Comparison of ENCODE assay signal across 19 mouse cellular contexts in genomic region chr10:62220732-62221514, GRCm38 (mm10). TPM values are rescaled to one million over a fixed set of nuclear protein-coding genes. Genes with fewer than 3 reads are reported as not detected.
A peak's percentile ranks its signal among the peaks of the same experiment; 100 is the strongest.
DNase-seq lines count a peak whose midpoint lies in the region; ATAC-seq and TF ChIP-seq lines count a peak whose summit lies in the region.
"Had no signal": no experiment of that assay in that cellular context is flagged by ENCODE, and none has a peak within 500 bp of the region (broad histone marks: within the 10 kb centered on the region; RNA-seq: fewer than 3 reads in every experiment).

No protein-coding gene starts in this region.

- H3K79me2 ChIP-seq in liver, adult 2 months (ENCODE audit: control insufficient read depth, insufficient read depth, low read length): no peaks in the 10 kb centered on the region

- no peak overlapping the region for H3K27ac ChIP-seq in liver, adult 2 months (replicated peaks; ENCODE audit: insufficient read depth, low read depth, low read length)
- H3K27ac ChIP-seq in liver, embryonic 11.5 days (ENCODE audit: low read depth, low read length): no peak overlapping the region
- H3K27ac ChIP-seq in intestine, postnatal 0 days (ENCODE audit: low read depth, low read length): peak overlapping the region; percentile 97
- H3K27ac ChIP-seq in stomach, embryonic 15.5 days: peak overlapping the region; percentile 87
- H3K27ac ChIP-seq: heart, adult 2 months; hindbrain, embryonic 14.5 days had no signal

- no peaks in the 10 kb centered on the region for H3K27me3 ChIP-seq in liver, adult 2 months (ENCODE audit: control insufficient read depth, insufficient read depth, low read length)
- H3K27me3 ChIP-seq in liver, embryonic 11.5 days (replicated peaks; ENCODE audit: control insufficient read depth, insufficient read depth, low read length): no peaks in the 10 kb centered on the region
- H3K27me3 ChIP-seq in intestine, postnatal 0 days (replicated peaks; ENCODE audit: control insufficient read depth, insufficient read depth, low read length): no peaks in the 10 kb centered on the region
- H3K27me3 ChIP-seq in stomach, embryonic 15.5 days (replicated peaks): no peaks in the 10 kb centered on the region
- H3K27me3 ChIP-seq: Patski had no signal

- WGBS in liver, adult 2 months: 59% methylated on average over 8 of the region's 8 CpGs
- 75% methylated on average over 8 of the region's 8 CpGs for WGBS in liver, embryonic 11.5 days
- 34% methylated on average over 8 of the region's 8 CpGs for WGBS in intestine, postnatal 0 days
- WGBS in stomach, embryonic 15.5 days: 65% methylated on average over 8 of the region's 8 CpGs

- no peaks in the 10 kb centered on the region; the same call in 1 of the 2 replicates for H3K4me1 ChIP-seq in liver, adult 2 months (ENCODE audit: control insufficient read depth, insufficient read depth, low read length)
- H3K4me1 ChIP-seq in liver, embryonic 11.5 days (replicated peaks; ENCODE audit: control insufficient read depth, insufficient read depth, low read length): peaks cover 40% of the 10 kb centered on the region
- H3K4me1 ChIP-seq in intestine, postnatal 0 days (replicated peaks; ENCODE audit: control insufficient read depth, insufficient read depth, low read length): peaks cover 26% of the 10 kb centered on the region
- peaks cover 29% of the 10 kb centered on the region for H3K4me1 ChIP-seq in stomach, embryonic 15.5 days

- TF ChIP-seq POLR2A in liver, adult 2 months (IDR thresholded peaks at IDR 0.05; ENCODE audit: extremely low read depth, insufficient read depth, low read length): no peak

- no peaks in the 10 kb centered on the region for H3K36me3 ChIP-seq in liver, adult 2 months (ENCODE audit: control insufficient read depth, insufficient read depth, low read length)
- H3K36me3 ChIP-seq in liver, embryonic 11.5 days (ENCODE audit: control insufficient read depth, insufficient read depth, low read length): no peaks in the 10 kb centered on the region
- H3K36me3 ChIP-seq in intestine, postnatal 0 days (ENCODE audit: control insufficient read depth, insufficient read depth): no peaks in the 10 kb centered on the region; the same call in 1 of the 2 replicates
- no peaks in the 10 kb centered on the region for H3K36me3 ChIP-seq in stomach, embryonic 15.5 days

- no peak overlapping the region for H3K4me3 ChIP-seq in liver, adult 2 months (ENCODE audit: insufficient read depth, low read depth, low read length)
- no peak overlapping the region for H3K4me3 ChIP-seq in liver, embryonic 11.5 days (ENCODE audit: low read depth, low read length)
- H3K4me3 ChIP-seq in intestine, postnatal 0 days (ENCODE audit: low read depth, low read length): no peak overlapping the region
- no peak overlapping the region for H3K4me3 ChIP-seq in stomach, embryonic 15.5 days (replicated peaks)
- H3K4me3 ChIP-seq: heart, adult 2 months had no signal

- no peak overlapping the region for H3K4me2 ChIP-seq in liver, embryonic 11.5 days
- peak overlapping the region; percentile 45 for H3K4me2 ChIP-seq in intestine, postnatal 0 days (replicated peaks; ENCODE audit: low read depth)
- 0 out of 2 replicates have a peak overlapping the region, but pooled peaks have one; percentile 8 for H3K4me2 ChIP-seq in stomach, embryonic 15.5 days
- H3K4me2 ChIP-seq: hindbrain, embryonic 14.5 days had no signal

- no peaks in the 10 kb centered on the region for H3K9me3 ChIP-seq in liver, embryonic 11.5 days (ENCODE audit: control insufficient read depth, low read length)
- H3K9me3 ChIP-seq in intestine, postnatal 0 days (ENCODE audit: control insufficient read depth): no peaks in the 10 kb centered on the region
- H3K9me3 ChIP-seq in stomach, embryonic 15.5 days: no peaks in the 10 kb centered on the region

- TF ChIP-seq CTCF in liver, adult 2 months (IDR thresholded peaks at IDR 0.05; ENCODE audit: low read depth, low read length): no peak
- TF ChIP-seq CTCF in intestine, postnatal 0 days (IDR thresholded peaks at IDR 0.05; ENCODE audit: low read depth): no peak

- ATAC-seq in liver, embryonic 11.5 days (replicated peaks; ENCODE audit: low FRiP score): no peak
- ATAC-seq in intestine, postnatal 0 days: peak; percentile 87
- peak; percentile 73 for ATAC-seq in stomach, embryonic 15.5 days (ENCODE audit: insufficient read depth, low FRiP score, low read depth)
- ATAC-seq: forebrain, embryonic 16.5 days; midbrain, embryonic 16.5 days; Patski had no signal

- DNase-seq in liver, adult 2 months (ENCODE audit: extremely low read depth, low read depth, low spot score): no peak
- DNase-seq in liver, embryonic 11.5 days (ENCODE audit: low spot score): no peak
- peak; percentile 77 to 79 for DNase-seq in kidney, postnatal 36 days
- no peak for DNase-seq in retina, postnatal 1 day
- no peak for DNase-seq in urinary bladder, postnatal 14 days (ENCODE audit: low spot score)
- no peak for DNase-seq in right cerebral cortex, adult 2 months (ENCODE audit: low spot score in 2 of 2)
- DNase-seq: heart, adult 2 months; thymus, postnatal 14 days had no signal

- H3K9ac ChIP-seq in liver, adult 2 months (ENCODE audit: low read depth, low read length): peak overlapping the region; percentile 19; the same call in 1 of the 2 replicates
- H3K9ac ChIP-seq in liver, embryonic 11.5 days (ENCODE audit: low read depth, low read length): no peak overlapping the region
- peak overlapping the region; percentile 31; the same call in 1 of the 2 replicates for H3K9ac ChIP-seq in intestine, postnatal 0 days (ENCODE audit: low read depth, low read length)
- no peak overlapping the region for H3K9ac ChIP-seq in stomach, embryonic 15.5 days
- H3K9ac ChIP-seq: hindbrain, embryonic 14.5 days had no signal

RNA-seq across cellular contexts. Expression of gene Tspan15, which starts 10.1 kb away (rescaled TPM):
- 4.1 and 7.3 TPM in 2 replicates for total RNA-seq in liver, adult 2 months (2014; rRNA removed)
- polyA plus RNA-seq in liver, adult 2 months (2012; rRNA removed): 4.8 and 8.6 TPM in 2 replicates
- polyA plus RNA-seq in liver, embryonic 11.5 days (2014; fragmentation: Nextera tagmentation; extraction: Ambion mirVana): 13.8 and 14.1 TPM in 2 replicates
- polyA plus RNA-seq in intestine, postnatal 0 days (2015; fragmentation: Nextera tagmentation; extraction: Ambion mirVana): 96.8 and 100 TPM in 2 replicates
- 57.6 and 58.4 TPM in 2 replicates for polyA plus RNA-seq in stomach, embryonic 15.5 days (2015; fragmentation: Nextera tagmentation; extraction: Ambion mirVana)

RNA-seq across cellular contexts. Expression of gene Tacr2, which starts 31.3 kb away (rescaled TPM):
- total RNA-seq in liver, adult 2 months (2014; rRNA removed): not detected in 2 replicates
- not detected in 2 replicates for polyA plus RNA-seq in liver, adult 2 months (2012; rRNA removed)
- not detected in 2 replicates for polyA plus RNA-seq in liver, embryonic 11.5 days (2014; fragmentation: Nextera tagmentation; extraction: Ambion mirVana)
- 0.31 and 0.90 TPM in 2 replicates for polyA plus RNA-seq in intestine, postnatal 0 days (2015; fragmentation: Nextera tagmentation; extraction: Ambion mirVana)
- 0.62 and 0.64 TPM in 2 replicates for polyA plus RNA-seq in stomach, embryonic 15.5 days (2015; fragmentation: Nextera tagmentation; extraction: Ambion mirVana)
- total RNA-seq: gastrocnemius, adult 18-20 months; heart, adult 2 months; megakaryocyte, adult 5-6 weeks had no signal
- polyA plus RNA-seq: embryonic facial prominence, embryonic 11.5 days; forebrain, embryonic 16.5 days; heart, adult 2 months; heart, postnatal 0 days; limb, embryonic 11.5 days; midbrain, embryonic 16.5 days had no signal

Comparison
In these comparisons a context has a peak if more than half of its experiments do, and no peak if none do; other contexts are left out.
1. H3K9ac ChIP-seq: peak in liver, adult 2 months (single experiment) and intestine, postnatal 0 days (single experiment); none in liver, embryonic 11.5 days (single experiment) and stomach, embryonic 15.5 days (single experiment).
2. DNase-seq: peak in kidney, postnatal 36 days (2 of 2); none in liver, adult 2 months (single experiment), liver, embryonic 11.5 days (single experiment), retina, postnatal 1 day (single experiment), urinary bladder, postnatal 14 days (single experiment) and right cerebral cortex, adult 2 months (0 of 2).
3. H3K27ac ChIP-seq: peak in intestine, postnatal 0 days (single experiment) and stomach, embryonic 15.5 days (single experiment); none in liver, adult 2 months (single experiment) and liver, embryonic 11.5 days (single experiment).